Mouse (Mus musculus) hindbrain, embryonic 14.5 days (tissue): Measurements from ENCODE around the gene Nanos2. TPM values are rescaled to one million over a fixed set of nuclear protein-coding genes. Genes with fewer than 3 reads are reported as not detected.

Experiments used
- ATAC-seq: fragments of 200-750 bp; cut with Nextera tagmentation; 2 replicates; pipeline ENCODE4 v1.8.0; 2017; ENCODE audit warnings: moderate number of reproducible peaks, mild to moderate bottlenecking, moderate TSS enrichment, moderate library complexity; ENCODE audit not compliant: low FRiP score
- DNase-seq: peaks from one replicate; pipeline ENCODE4 v3.0.0-alpha.2; 2015; ENCODE audit warnings: low spot score
- H3K27ac ChIP-seq: fragments of 300-500 bp; sonication (generic); 2 replicates; pipeline ENCODE4 v1.5.1; 2014; ENCODE audit warnings: mild to moderate bottlenecking, moderate library complexity
- H3K27me3 ChIP-seq: fragments of 300-500 bp; sonication (generic); 2 replicates; pipeline ENCODE4 v1.6.1; 2014; ENCODE audit warnings: mild to moderate bottlenecking, low read length, mixed read lengths; ENCODE audit not compliant: control insufficient read depth, insufficient read depth
- H3K36me3 ChIP-seq: fragments of 300-500 bp; sonication (generic); replicated peaks from 2 replicates; pipeline ENCODE4 v1.6.1; 2014; ENCODE audit not compliant: control insufficient read depth, insufficient read depth
- H3K4me1 ChIP-seq: fragments of 300-500 bp; sonication (generic); replicated peaks from 2 replicates; pipeline ENCODE4 v1.6.1; 2014; ENCODE audit warnings: antibody characterized with exemption, low read length, mixed read lengths; ENCODE audit not compliant: control insufficient read depth, insufficient read depth
- H3K4me2 ChIP-seq: fragments of 300-500 bp; sonication (generic); replicated peaks from 2 replicates; pipeline ENCODE4 v1.6.1; 2014; ENCODE audit warnings: mild to moderate bottlenecking, moderate library complexity
- H3K4me3 ChIP-seq: fragments of 300-500 bp; sonication (generic); replicated peaks from 2 replicates; pipeline ENCODE4 v1.5.1; 2014; ENCODE audit warnings: mild to moderate bottlenecking, low read length
- H3K9ac ChIP-seq: fragments of 300-500 bp; sonication (generic); 2 replicates; pipeline ENCODE4 v1.6.1; 2014
- H3K9me3 ChIP-seq: fragments of 300-500 bp; sonication (generic); 2 replicates; pipeline ENCODE4 v1.6.1; 2016; ENCODE audit warnings: low read length; ENCODE audit not compliant: control insufficient read depth
- WGBS: fragments of 180-500 bp; shearing (Covaris S2); extraction: QIAGEN DNeasy Blood & Tissue Kit; methylation state at CpG from one replicate; pipeline ENCODE4 v1.1.7; 2014; 5-methylcytosine and 5-hydroxymethylcytosine counted together
- polyA plus RNA-seq: library from polyadenylated mRNA; unstranded; fragments of >200 nt; fragmentation: Nextera tagmentation; extraction: Ambion mirVana; gene quantifications from 2 replicates; pipeline ENCODE4 v1.2.1, GENCODE M21; 2014

The Nanos2 gene
- polyA plus RNA-seq, 1 experiment from 2014 or later: 0.52 TPM

DNA sequence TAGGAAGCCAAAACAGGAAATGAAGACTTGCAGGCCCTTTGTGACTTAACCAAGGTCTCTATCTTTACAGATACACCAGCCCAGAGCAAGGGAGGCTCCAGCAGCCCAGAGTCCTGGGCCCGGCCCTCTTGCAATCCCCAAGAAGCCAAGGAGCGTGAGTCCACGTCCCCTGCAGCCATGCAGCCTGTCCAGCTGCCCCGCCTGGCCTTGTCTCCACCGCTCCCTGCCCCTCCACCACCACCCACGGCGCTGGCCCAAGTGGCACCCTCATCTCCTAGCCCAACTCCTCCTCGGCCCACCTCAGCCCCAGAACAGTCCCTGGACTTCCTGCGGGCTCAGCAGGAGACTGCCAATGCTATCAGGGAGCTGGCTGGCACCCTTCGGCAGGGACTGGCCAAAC is 13.2 kb downstream of the Nanos2 start:
- H3K9ac ChIP-seq: peak overlapping the region; percentile 47
- peaks cover 14% of the 10 kb centered on the region for H3K36me3 ChIP-seq
- ATAC-seq (no peak), DNase-seq (no peak)
- no peaks in the 10 kb centered on the region for H3K27me3 ChIP-seq
- H3K27ac ChIP-seq: no peak overlapping the region
- peaks cover 10% of the 10 kb centered on the region for H3K4me1 ChIP-seq
- peak overlapping the region; percentile 45 for H3K4me2 ChIP-seq
- no peaks in the 10 kb centered on the region for H3K9me3 ChIP-seq
- WGBS: 62% methylated on average over 10 of the region's 10 CpGs
- H3K4me3 ChIP-seq: peak overlapping the region; percentile 25

- peak overlapping the region; percentile 45 for H3K4me2 ChIP-seq
- H3K4me1 ChIP-seq: peaks cover 18% of the 10 kb centered on the region
- no peak for DNase-seq
- H3K4me3 ChIP-seq: peak overlapping the region; percentile 25
- peaks cover 22% of the 10 kb centered on the region for H3K36me3 ChIP-seq
- 41% methylated on average over 18 of the region's 18 CpGs for WGBS
- H3K9me3 ChIP-seq: no peaks in the 10 kb centered on the region
- peak overlapping the region; percentile 47 for H3K9ac ChIP-seq
- 0 out of 2 replicates have a peak overlapping the region, but pooled peaks have one; percentile 32 for H3K27ac ChIP-seq
- no peak for ATAC-seq
- no peaks in the 10 kb centered on the region for H3K27me3 ChIP-seq
These were observed 14.0 kb downstream of the Nanos2 start for GRCm38 (mm10) chr7:19001066-19001806.

DNA sequence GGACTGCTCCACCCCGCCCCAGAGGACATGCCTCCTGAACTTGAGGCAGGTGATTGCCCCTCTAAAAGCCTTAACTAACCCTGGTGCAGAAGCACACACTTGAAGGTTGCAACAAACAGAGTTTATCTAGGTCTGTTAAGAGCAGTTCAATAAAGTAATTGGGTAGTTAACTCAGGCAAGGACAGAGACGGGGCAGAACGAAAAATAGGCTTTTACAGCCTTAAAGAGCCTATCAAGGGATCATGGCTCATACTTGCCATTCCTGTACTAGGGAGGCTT is 14.5 kb downstream of the Nanos2 start:
- no peak overlapping the region for H3K9ac ChIP-seq
- no peak overlapping the region for H3K27ac ChIP-seq
- 80% methylated on average over 3 of the region's 3 CpGs for WGBS
- H3K9me3 ChIP-seq: no peaks in the 10 kb centered on the region
- H3K36me3 ChIP-seq: peaks cover 25% of the 10 kb centered on the region
- no peak overlapping the region for H3K4me2 ChIP-seq
- ATAC-seq (no peak), DNase-seq (no peak)
- no peaks in the 10 kb centered on the region for H3K27me3 ChIP-seq
- no peak overlapping the region for H3K4me3 ChIP-seq
- peaks cover 21% of the 10 kb centered on the region for H3K4me1 ChIP-seq

DNA sequence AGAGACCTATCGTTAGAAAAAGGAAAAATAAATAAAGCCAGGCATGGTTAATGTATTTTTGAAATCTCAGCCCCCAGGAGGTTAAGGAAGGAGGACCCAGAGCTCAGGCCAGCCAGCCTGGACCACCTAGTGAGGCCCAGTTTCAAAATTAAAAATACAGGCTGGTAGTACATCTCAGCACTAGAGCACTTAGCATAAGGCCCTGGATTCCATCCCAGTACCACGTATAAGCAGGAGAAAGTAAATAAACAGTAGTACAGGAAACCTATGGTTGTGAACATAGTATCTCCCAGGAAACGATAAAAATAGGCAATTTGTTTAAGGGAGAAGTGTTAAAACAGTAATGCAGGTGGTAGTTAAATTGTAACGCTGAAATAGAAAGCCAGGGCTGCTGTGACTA is 14.9 kb downstream of the Nanos2 start:
- Histone ChIP-seq H3K27ac (no peak overlapping the region), H3K9ac (peak overlapping the region; percentile 62), H3K9me3 (no peaks in the 10 kb centered on the region), H3K36me3 (peaks cover 29% of the 10 kb centered on the region), H3K27me3 (no peaks in the 10 kb centered on the region), H3K4me3 (peak overlapping the region; percentile 30), H3K4me2 (peak overlapping the region; percentile 53), H3K4me1 (peaks cover 23% of the 10 kb centered on the region)
- DNase-seq: no peak
- 58% methylated on average over 4 of the region's 4 CpGs for WGBS
- ATAC-seq: no peak

DNA sequence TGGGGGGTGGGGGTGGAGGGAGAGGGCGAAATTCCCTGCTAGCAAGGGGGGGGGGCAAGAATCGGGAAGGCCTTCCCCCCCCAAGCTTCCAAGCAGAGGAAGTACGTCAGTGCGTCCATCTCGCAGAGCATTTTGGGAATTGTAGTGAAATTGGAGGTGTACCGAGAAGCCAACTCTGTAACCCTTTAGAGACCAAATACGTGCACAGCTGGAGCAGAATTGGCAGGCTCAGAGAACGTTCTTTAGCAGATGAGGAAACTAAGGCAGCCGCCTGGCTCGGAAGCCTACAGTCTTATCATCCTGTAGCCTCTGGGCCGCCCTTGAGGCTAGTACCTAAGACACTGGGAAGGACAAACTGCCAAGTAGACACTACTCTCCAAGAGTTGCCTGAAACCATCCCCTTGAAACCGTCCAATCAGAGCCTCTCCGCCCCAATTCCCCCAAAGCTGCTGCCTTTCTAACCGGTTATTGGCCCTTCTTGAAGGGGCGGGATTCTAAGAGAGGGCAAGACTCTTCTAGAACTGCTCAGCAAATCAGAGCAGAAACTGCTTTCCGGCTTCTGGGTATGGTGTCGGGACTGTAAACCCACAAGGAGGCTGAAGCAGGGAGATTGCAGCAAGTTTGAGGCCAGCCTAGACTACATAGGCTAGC is 15.8 kb downstream of the Nanos2 start:
- ATAC-seq (peak; percentile 64), DNase-seq (peak; percentile 91)
- Histone ChIP-seq H3K27ac (peak overlapping the region; percentile 26; the same call in 1 of the 2 replicates), H3K9ac (peak overlapping the region; percentile 62), H3K4me1 (peaks cover 23% of the 10 kb centered on the region), H3K36me3 (peaks cover 36% of the 10 kb centered on the region), H3K4me2 (peak overlapping the region; percentile 53), H3K4me3 (peak overlapping the region; percentile 30), H3K27me3 (no peaks in the 10 kb centered on the region), H3K9me3 (no peaks in the 10 kb centered on the region)
- 3% methylated on average over 17 of the region's 17 CpGs for WGBS

GRCm38 (mm10) chr7:19003902-19004630 is 16.9 kb downstream of the Nanos2 start, which contains the start of gene Irf2bp1:
Gene Irf2bp1, plus strand, starts transcription at chr7:19004044.
- H3K9me3 ChIP-seq: no peaks in the 10 kb centered on the region
- DNase-seq (peak; percentile 95), ATAC-seq (peak; percentile 69)
- under 1% methylated on average over 83 of the region's 90 CpGs for WGBS
- peaks cover 43% of the 10 kb centered on the region for H3K36me3 ChIP-seq
- no peaks in the 10 kb centered on the region for H3K27me3 ChIP-seq
- H3K9ac ChIP-seq: peak within 1 kb of the TSS; percentile 87
- peaks cover 23% of the 10 kb centered on the region for H3K4me1 ChIP-seq
- H3K27ac ChIP-seq: peak within 1 kb of the TSS; percentile 88
- H3K4me3 ChIP-seq: peak within 1 kb of the TSS; percentile 77
- peak within 1 kb of the TSS; percentile 92 for H3K4me2 ChIP-seq

DNA sequence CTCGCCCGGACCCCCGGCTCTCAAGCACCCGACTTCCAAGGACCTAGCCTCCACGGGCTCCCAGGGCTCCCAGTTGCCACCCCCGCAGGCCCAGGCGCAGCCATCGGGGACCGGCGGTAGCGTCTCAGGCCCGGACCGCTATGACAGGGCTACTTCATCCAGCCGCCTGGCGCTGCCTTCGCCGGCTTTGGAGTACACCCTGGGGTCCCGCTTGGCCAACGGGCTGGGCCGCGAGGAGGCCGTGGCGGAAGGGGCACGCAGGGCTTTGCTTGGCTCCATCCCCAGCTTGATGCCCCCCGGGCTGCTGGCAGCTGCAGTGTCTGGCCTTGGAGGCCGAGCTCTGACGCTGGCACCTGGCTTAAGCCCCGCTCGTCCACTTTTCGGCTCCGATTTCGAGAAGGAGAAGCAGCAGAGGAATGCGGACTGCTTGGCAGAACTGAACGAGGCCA is 17.5 kb downstream of the Nanos2 start:
- Histone ChIP-seq H3K27ac (peak overlapping the region; percentile 88), H3K36me3 (peaks cover 44% of the 10 kb centered on the region), H3K4me2 (peak overlapping the region; percentile 92), H3K9me3 (no peaks in the 10 kb centered on the region), H3K27me3 (no peaks in the 10 kb centered on the region), H3K4me3 (peak overlapping the region; percentile 77), H3K4me1 (peaks cover 23% of the 10 kb centered on the region), H3K9ac (peak overlapping the region; percentile 87)
- WGBS: 5% methylated on average over 34 of the region's 34 CpGs
- peak; percentile 1; the same call in 1 of the 2 replicates for ATAC-seq
- no peak for DNase-seq

- peaks cover 39% of the 10 kb centered on the region for H3K36me3 ChIP-seq
- no peaks in the 10 kb centered on the region for H3K27me3 ChIP-seq
- ATAC-seq (no peak), DNase-seq (no peak)
- H3K4me1 ChIP-seq: peaks cover 23% of the 10 kb centered on the region
- peak overlapping the region; percentile 77 for H3K4me3 ChIP-seq
- peak overlapping the region; percentile 92 for H3K4me2 ChIP-seq
- 0 out of 2 replicates have a peak overlapping the region, but pooled peaks have one; percentile 87 for H3K9ac ChIP-seq
- H3K9me3 ChIP-seq: no peaks in the 10 kb centered on the region
- 80% methylated on average over 34 of the region's 34 CpGs for WGBS
- H3K27ac ChIP-seq: no peak overlapping the region
These were observed 18.4 kb downstream of the Nanos2 start for GRCm38 (mm10) chr7:19005417-19006121.
